Mouse (Mus musculus) midbrain, embryonic 12.5 days (tissue): ENCODE results near the gene Cfd. TPM values are rescaled to one million over a fixed set of nuclear protein-coding genes. Genes with fewer than 3 reads are reported as not detected.
A peak's percentile ranks its signal among the peaks of the same experiment; 100 is the strongest.

Experiments
- ATAC-seq: fragments of 200-750 bp; cut with Nextera tagmentation; 2 replicates; pipeline ENCODE4 v1.8.0; 2017; ENCODE audit warnings: low read depth, moderate TSS enrichment, moderate library complexity; ENCODE audit not compliant: low FRiP score
- H3K27ac ChIP-seq: fragments of 300-500 bp; sonication (generic); replicated peaks from 2 replicates; pipeline ENCODE4 v1.5.1; 2016; ENCODE audit warnings: mild to moderate bottlenecking
- H3K27me3 ChIP-seq: fragments of 300-500 bp; sonication (generic); 2 replicates; pipeline ENCODE4 v1.6.1; 2016; ENCODE audit warnings: mild to moderate bottlenecking
- H3K36me3 ChIP-seq: fragments of 300-500 bp; sonication (generic); 2 replicates; pipeline ENCODE4 v1.6.1; 2016
- H3K4me1 ChIP-seq: fragments of 300-500 bp; sonication (generic); 2 replicates; pipeline ENCODE4 v1.6.1; 2016
- H3K4me2 ChIP-seq: fragments of 300-500 bp; sonication (generic); replicated peaks from 2 replicates; pipeline ENCODE4 v1.6.1; 2016; ENCODE audit warnings: mild to moderate bottlenecking, moderate library complexity
- H3K4me3 ChIP-seq: fragments of 300-500 bp; sonication (generic); 2 replicates; pipeline ENCODE4 v1.5.1; 2016; ENCODE audit warnings: mild to moderate bottlenecking
- H3K9ac ChIP-seq: fragments of 300-500 bp; sonication (generic); replicated peaks from 2 replicates; pipeline ENCODE4 v1.6.1; 2016; ENCODE audit warnings: mild to moderate bottlenecking, moderate library complexity
- H3K9me3 ChIP-seq: fragments of 300-500 bp; sonication (generic); 2 replicates; pipeline ENCODE4 v1.6.1; 2016; ENCODE audit warnings: mild to moderate bottlenecking
- WGBS: fragments of 180-500 bp; shearing (Covaris S2); methylation state at CpG from one replicate; pipeline ENCODE4 v1.1.7; 2016; 5-methylcytosine and 5-hydroxymethylcytosine counted together
- polyA plus RNA-seq: library from polyadenylated mRNA; unstranded; fragments of >200 nt; fragmentation: Nextera tagmentation; extraction: Ambion mirVana; gene quantifications from 2 replicates; pipeline ENCODE4 v1.2.1, GENCODE M21; 2016

The Cfd gene
- polyA plus RNA-seq, 1 experiment from 2014 or later = not detected

- 6% methylated on average over 10 of the region's 10 CpGs for WGBS
- ATAC-seq = no peak
- Histone ChIP-seq H3K27me3 (no peaks in the 10 kb centered on the region), H3K4me2 (peak overlapping the region; percentile 100), H3K27ac (peak overlapping the region; percentile 100), H3K9me3 (no peaks in the 10 kb centered on the region), H3K4me1 (peaks cover 61% of the 10 kb centered on the region), H3K4me3 (peak overlapping the region; percentile 99), H3K9ac (peak overlapping the region; percentile 98), H3K36me3 (peaks cover 40% of the 10 kb centered on the region)
Observed at GRCm38 (mm10) chr10:79855558-79856184, 35.0 kb upstream of the Cfd start.

- Histone ChIP-seq H3K9ac (peak overlapping the region; percentile 98), H3K4me1 (peaks cover 57% of the 10 kb centered on the region), H3K9me3 (no peaks in the 10 kb centered on the region), H3K4me2 (peak overlapping the region; percentile 100), H3K4me3 (peak overlapping the region; percentile 99), H3K27ac (peak overlapping the region; percentile 56; the same call in 1 of the 2 replicates), H3K27me3 (no peaks in the 10 kb centered on the region), H3K36me3 (peaks cover 46% of the 10 kb centered on the region)
- WGBS = 53% methylated on average over 6 of the region's 6 CpGs
- ATAC-seq = no peak
Observed at GRCm38 (mm10) chr10:79856280-79856679, 34.4 kb upstream of the Cfd start.

DNA sequence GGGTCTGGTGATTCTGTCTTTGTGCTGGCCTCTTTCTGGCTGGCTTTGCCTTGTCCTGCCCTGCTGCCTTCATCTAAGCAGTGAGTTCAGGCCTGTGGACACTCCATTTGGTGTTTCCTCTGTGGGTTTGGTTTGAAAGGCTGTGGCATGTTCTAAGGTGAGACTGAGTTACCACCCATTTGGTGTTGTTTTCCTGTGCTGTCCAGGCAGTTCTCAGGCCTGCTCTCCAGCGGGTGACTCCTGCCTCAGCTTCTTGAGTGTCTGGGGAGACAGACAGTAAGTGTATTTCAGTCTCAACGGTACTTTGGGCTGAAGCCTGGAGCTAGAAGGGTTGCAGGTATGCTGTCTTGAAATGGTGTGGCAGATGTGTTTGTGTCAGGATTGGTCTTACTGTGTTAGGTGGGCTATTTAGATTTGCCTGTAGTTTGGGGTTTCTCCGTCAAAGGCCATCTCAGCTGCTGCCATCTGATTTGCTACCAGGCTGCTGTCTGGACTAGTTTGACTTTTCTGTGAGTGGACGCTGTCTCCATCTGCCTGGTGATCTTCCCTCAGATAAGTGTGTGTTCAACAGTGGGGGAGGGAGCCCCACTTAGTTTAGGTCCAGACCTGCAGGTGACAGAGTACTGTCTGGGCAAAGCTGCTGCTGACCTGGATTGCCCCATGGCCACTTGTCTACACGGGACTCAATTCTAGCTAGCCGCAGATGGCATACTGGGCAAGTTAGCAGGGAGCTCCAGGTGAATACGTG is 33.8 kb upstream of the Cfd start:
- WGBS = 70% methylated on average over 7 of the region's 7 CpGs
- H3K27me3 ChIP-seq = no peaks in the 10 kb centered on the region
- peaks cover 51% of the 10 kb centered on the region for H3K4me1 ChIP-seq
- peaks cover 52% of the 10 kb centered on the region for H3K36me3 ChIP-seq
- peak overlapping the region; percentile 56 for H3K27ac ChIP-seq
- no peak for ATAC-seq
- H3K9ac ChIP-seq = peak overlapping the region; percentile 98
- H3K4me2 ChIP-seq = peak overlapping the region; percentile 100
- no peaks in the 10 kb centered on the region for H3K9me3 ChIP-seq
- peak overlapping the region; percentile 99 for H3K4me3 ChIP-seq

- Histone ChIP-seq H3K4me3 (peak overlapping the region; percentile 99), H3K27ac (peak overlapping the region; percentile 56), H3K9me3 (no peaks in the 10 kb centered on the region), H3K36me3 (peaks cover 57% of the 10 kb centered on the region), H3K4me2 (peak overlapping the region; percentile 100), H3K9ac (peak overlapping the region; percentile 98), H3K27me3 (no peaks in the 10 kb centered on the region), H3K4me1 (peaks cover 45% of the 10 kb centered on the region)
- WGBS = 50% methylated on average over 4 of the region's 4 CpGs
- no peak for ATAC-seq
Observed at GRCm38 (mm10) chr10:79857452-79857811, 33.2 kb upstream of the Cfd start.

- H3K9ac ChIP-seq = peak overlapping the region; percentile 98; the same call in 1 of the 2 replicates
- peaks cover 41% of the 10 kb centered on the region for H3K4me1 ChIP-seq
- H3K27me3 ChIP-seq = no peaks in the 10 kb centered on the region
- no peak for ATAC-seq
- H3K4me2 ChIP-seq = peak overlapping the region; percentile 100
- peaks cover 62% of the 10 kb centered on the region for H3K36me3 ChIP-seq
- H3K4me3 ChIP-seq = peak overlapping the region; percentile 99
- WGBS = 88% methylated on average over 2 of the region's 2 CpGs
- H3K9me3 ChIP-seq = no peaks in the 10 kb centered on the region
- peak overlapping the region; percentile 46 for H3K27ac ChIP-seq
Observed at GRCm38 (mm10) chr10:79857894-79858293, 32.8 kb upstream of the Cfd start.

- H3K4me1 ChIP-seq = peaks cover 36% of the 10 kb centered on the region
- H3K9me3 ChIP-seq = no peaks in the 10 kb centered on the region
- peaks cover 68% of the 10 kb centered on the region for H3K36me3 ChIP-seq
- WGBS = 66% methylated on average over 17 of the region's 17 CpGs
- H3K9ac ChIP-seq = peak overlapping the region; percentile 98; the same call in 1 of the 2 replicates
- ATAC-seq = no peak
- peak overlapping the region; percentile 100 for H3K4me2 ChIP-seq
- H3K27me3 ChIP-seq = no peaks in the 10 kb centered on the region
- peak overlapping the region; percentile 46; the same call in 1 of the 2 replicates for H3K27ac ChIP-seq
- H3K4me3 ChIP-seq = peak overlapping the region; percentile 3; the same call in 1 of the 2 replicates
Observed at GRCm38 (mm10) chr10:79858416-79859074, 32.1 kb upstream of the Cfd start.

GRCm38 (mm10) chr10:79859116-79859515 is 31.5 kb upstream of the Cfd start:
- Histone ChIP-seq H3K36me3 (peaks cover 73% of the 10 kb centered on the region), H3K4me1 (peaks cover 36% of the 10 kb centered on the region), H3K9ac (no peak overlapping the region), H3K4me3 (no peak overlapping the region), H3K27ac (no peak overlapping the region), H3K9me3 (no peaks in the 10 kb centered on the region), H3K4me2 (no peak overlapping the region), H3K27me3 (no peaks in the 10 kb centered on the region)
- ATAC-seq = no peak
- WGBS = 92% methylated on average over 11 of the region's 11 CpGs

GRCm38 (mm10) chr10:79860079-79860911 is 30.4 kb upstream of the Cfd start:
- peaks cover 85% of the 10 kb centered on the region for H3K36me3 ChIP-seq
- no peak overlapping the region for H3K4me2 ChIP-seq
- H3K27me3 ChIP-seq = no peaks in the 10 kb centered on the region
- H3K27ac ChIP-seq = no peak overlapping the region; the same call in 1 of the 2 replicates
- H3K4me3 ChIP-seq = no peak overlapping the region
- H3K9me3 ChIP-seq = no peaks in the 10 kb centered on the region
- no peak overlapping the region for H3K9ac ChIP-seq
- H3K4me1 ChIP-seq = peaks cover 37% of the 10 kb centered on the region
- WGBS = 95% methylated on average over 26 of the region's 26 CpGs
- ATAC-seq = no peak

- no peak overlapping the region for H3K4me3 ChIP-seq
- H3K4me2 ChIP-seq = no peak overlapping the region
- no peaks in the 10 kb centered on the region for H3K27me3 ChIP-seq
- 82% methylated on average over 25 of the region's 25 CpGs for WGBS
- H3K4me1 ChIP-seq = peaks cover 32% of the 10 kb centered on the region
- H3K9me3 ChIP-seq = no peaks in the 10 kb centered on the region
- 0 out of 2 replicates have a peak overlapping the region, but pooled peaks have one; percentile 26 for H3K27ac ChIP-seq
- ATAC-seq = no peak
- no peak overlapping the region for H3K9ac ChIP-seq
- peaks cover 96% of the 10 kb centered on the region for H3K36me3 ChIP-seq
Observed at GRCm38 (mm10) chr10:79861230-79862048, 29.2 kb upstream of the Cfd start.

GRCm38 (mm10) chr10:79862049-79862788 is 28.4 kb upstream of the Cfd start:
- Histone ChIP-seq H3K27me3 (no peaks in the 10 kb centered on the region), H3K4me1 (peaks cover 25% of the 10 kb centered on the region), H3K9me3 (no peaks in the 10 kb centered on the region), H3K9ac (no peak overlapping the region), H3K4me3 (no peak overlapping the region), H3K4me2 (no peak overlapping the region), H3K36me3 (peaks cover 97% of the 10 kb centered on the region), H3K27ac (peak overlapping the region; percentile 26; the same call in 1 of the 2 replicates)
- WGBS = 89% methylated on average over 23 of the region's 23 CpGs
- ATAC-seq = no peak
